Mouse (Mus musculus): ENCODE data around the gene Frs3.

The Frs3 gene

GRCm38 (mm10) chr17:47735553-47736100 lies 46.8 kb downstream of the Frs3 start:
- no peak for DNase-seq (ENCODE audit: low spot score in 2 of 2)

- peak; percentile 86 to 96 for DNase-seq (ENCODE audit: low spot score in 2 of 2)
Measured at GRCm38 (mm10) chr17:47736856-47737255, 48.0 kb downstream of the Frs3 start, which contains the start of gene Tfeb. Tfeb (plus strand) TSS chr17:47737030.

DNA sequence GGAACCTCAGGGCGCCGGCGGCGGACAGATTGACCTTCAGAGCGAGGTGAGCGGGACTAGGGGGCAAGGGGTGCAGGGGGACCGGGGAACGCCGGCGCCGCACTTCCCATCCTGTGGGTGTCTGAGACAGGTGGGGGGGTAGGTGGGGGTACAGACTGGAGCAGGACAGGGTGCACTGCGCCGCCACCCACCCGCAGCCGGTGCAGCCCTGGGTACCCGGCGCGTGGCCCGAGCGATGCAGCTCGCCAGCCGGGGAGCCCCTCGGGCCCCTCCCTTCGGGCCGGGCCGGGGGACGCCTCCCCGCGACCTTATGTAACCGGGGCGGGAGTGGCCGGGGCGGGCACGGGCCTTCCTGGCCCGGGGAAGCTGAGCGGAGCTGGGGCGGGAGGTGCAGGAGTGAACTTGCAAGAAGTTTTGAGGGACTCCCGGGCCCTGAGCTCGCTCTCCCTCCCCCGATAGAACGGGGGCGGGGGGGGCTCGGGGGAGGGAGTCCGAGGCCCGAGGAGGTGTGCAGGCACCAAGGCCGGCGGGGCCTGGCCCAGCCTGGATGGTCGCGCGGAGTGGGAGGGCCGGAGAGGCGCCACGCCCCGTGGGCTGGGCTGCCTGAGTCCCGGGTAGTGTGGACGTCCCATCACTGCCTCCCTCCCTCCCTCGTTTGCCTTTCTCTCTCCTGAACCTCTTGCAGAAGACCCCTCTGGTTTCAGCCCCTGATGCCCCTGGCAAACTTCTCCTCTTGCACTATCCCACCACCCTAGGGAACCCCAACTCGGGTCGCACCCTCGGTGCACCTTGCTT lies 48.6 kb downstream of the Frs3 start:
- DNase-seq (ENCODE audit: low spot score in 2 of 2), result peak; percentile 68 to 77

DNA sequence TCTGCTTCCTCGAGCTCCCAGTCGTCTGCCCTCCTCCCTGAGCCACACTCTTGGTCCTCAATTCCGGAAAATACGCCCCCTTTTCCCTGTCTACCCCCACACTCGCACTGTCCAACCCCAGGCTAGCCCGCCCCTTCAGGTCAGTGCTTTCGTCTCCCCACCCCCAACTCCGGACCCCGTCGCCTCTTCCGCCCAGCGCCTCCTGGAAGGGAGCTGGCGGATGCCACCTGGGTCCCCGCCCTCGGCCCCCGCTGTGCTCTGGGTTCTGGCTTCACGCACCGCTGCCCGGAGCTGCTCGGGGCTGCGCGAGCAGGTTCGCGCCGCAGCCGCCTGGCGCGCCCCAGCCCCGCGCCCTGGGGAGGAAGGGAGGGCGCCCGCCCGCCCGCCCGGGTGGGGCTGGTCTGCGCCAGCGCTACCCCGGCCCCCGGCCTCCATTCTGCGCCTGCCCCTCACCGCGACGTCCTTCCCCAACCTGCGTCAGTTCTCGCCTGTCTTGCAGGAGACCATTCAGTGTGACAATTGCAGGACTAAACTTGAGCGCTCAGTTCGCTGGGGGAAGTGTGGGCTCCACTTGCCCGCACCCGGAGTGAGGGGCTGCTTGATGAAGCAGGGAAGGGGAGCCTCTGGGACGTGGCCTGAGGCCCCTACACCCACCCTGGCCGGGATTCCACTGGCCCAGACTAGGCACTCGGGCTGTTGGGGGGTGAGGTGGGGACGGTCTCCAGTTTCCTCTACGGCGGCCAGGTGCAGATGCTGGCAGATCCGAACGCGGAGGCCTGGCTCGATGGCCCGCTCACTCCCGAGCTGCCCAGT lies 49.4 kb downstream of the Frs3 start:
- DNase-seq (ENCODE audit: low spot score in 2 of 2), result no peak

DNA sequence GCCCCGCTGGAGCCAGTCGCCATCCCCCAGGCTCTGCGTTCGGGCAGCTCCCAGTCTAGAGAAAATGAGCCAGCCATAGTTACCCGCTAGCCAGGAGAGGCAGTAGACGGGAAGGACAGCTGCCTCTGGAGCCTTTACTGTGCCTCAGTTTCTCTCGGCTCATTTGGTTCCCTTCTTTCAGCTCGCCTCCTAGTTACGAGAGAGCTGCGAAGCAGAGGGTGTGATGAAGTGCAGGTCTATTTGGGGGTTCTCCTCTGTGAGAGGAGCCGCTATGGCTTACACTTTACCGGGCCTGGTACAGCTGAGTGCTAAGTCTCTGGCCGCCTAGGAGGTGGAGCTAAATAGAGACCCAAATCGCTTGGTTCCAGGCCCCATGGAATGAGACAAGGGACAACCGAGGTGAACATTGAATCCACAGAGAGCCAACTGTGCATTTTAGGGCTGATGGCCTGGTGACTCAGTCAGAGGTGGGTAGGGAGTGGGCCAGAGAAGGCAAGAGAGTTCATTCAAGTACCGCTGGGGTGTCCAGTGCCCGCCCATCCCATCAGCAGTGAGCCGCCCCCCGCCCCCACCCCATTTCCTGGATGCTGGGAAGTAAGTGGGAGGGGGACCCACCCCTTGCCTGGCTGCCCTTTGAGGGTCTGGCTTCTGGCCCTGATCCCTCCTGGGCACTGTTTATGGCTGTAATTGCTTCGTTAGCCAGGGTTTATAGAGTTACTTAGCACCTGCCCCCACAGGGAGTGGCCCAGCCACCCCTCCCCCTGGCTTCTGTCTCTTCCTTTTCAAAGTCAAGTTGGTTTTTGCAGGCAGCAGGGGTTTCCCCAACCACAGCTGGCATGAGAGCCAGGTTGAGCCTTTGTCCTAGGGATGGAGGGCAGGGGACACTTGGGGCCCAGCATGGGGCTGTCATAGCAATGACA lies 50.3 kb downstream of the Frs3 start:
- DNase-seq (ENCODE audit: low spot score in 2 of 2), result no peak

DNA sequence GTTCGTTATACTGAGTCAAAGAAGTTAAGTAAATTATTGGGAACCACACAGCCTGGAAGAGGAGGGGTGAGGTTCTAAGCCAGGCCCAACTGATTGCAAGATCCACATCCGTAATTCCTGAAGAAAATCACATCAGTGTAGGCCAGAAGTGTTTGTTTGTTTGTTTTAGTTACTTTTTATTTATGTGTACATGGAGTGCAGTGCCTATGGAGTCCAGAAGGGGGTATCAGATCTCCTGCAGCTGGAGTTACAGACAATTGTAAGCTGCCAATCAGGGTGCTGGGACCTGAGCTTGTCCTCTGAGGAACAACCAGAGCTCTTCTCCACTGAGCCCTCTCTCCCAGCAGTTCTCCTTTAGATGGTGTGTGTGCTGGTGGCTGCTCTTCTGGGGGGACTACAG lies 51.4 kb downstream of the Frs3 start:
- no peak for DNase-seq (ENCODE audit: low spot score in 2 of 2)

DNA sequence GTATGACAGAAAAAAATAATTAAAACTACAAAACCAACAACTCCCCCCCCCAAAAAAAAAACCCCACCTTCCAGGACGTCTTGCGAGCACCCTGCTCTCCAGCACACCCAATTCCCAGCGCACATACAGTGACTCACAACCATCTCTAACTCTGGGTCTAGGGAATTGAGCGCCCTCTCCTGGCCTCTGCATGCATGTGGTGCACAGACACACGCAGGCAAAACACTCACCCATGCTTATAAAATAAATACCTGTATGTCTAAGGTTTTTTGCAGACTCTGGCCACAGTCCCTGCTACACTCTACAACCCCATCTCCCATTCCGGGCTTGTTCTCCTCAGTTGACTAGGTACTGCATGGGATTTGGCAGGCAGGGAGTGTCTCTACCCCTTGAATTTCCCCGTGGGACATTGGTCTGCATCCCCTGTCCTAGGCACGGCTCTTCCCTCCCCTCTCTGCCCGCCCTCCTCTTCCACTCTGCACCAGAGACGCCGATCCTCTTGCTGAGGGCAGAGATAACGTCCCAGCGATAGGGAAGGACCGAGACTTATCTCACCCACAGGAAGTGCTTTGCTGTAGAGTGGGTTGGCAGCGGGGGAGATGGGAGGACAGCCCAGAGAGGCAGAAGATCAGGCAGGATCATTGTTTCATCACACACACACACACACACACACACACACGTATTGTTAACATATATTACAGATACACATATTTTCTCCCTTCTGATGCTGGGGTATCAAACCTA lies 54.3 kb downstream of the Frs3 start:
- no peak for DNase-seq (ENCODE audit: low spot score in 2 of 2)

GRCm38 (mm10) chr17:47744086-47744485 lies 55.3 kb downstream of the Frs3 start:
- DNase-seq (ENCODE audit: low spot score in 2 of 2), result no peak

DNA sequence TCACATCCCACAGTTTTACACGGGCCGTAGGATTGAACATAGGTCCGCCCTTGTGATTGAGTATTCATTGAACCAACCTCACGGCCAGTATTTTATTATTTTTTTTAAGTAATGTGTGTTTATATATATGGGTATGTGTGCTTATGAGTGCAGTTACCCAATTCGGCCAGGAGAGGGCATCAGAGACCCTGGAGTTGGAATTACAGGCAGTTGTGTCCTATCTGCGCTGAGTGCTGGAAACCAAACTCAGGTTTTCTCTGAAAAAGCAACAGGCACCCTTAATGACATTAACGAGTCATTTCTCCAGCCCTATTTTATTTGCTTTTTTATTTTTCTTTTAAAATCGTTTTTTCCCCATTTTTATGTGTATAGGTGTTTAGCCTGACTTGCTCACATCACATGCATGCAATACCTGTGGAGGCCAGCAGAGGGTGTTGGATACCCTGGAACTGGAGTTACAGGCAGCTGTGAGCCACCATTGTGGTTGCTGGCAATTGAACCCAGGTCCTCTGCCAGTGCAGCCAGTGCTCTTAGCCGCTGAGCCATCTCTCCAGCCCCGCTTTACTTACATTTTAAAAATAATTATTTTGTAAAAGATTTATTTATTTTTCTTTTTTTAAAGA lies 56.0 kb downstream of the Frs3 start:
- no peak for DNase-seq (ENCODE audit: low spot score in 2 of 2)

- no peak for DNase-seq (ENCODE audit: low spot score in 2 of 2)
Measured at GRCm38 (mm10) chr17:47748791-47749553, 60.1 kb downstream of the Frs3 start.

GRCm38 (mm10) chr17:47749626-47750025 lies 60.8 kb downstream of the Frs3 start:
- no peak for DNase-seq (ENCODE audit: low spot score in 2 of 2)

GRCm38 (mm10) chr17:47750101-47750500 lies 61.3 kb downstream of the Frs3 start:
- DNase-seq (ENCODE audit: low spot score in 2 of 2), result no peak

GRCm38 (mm10) chr17:47751811-47752210 lies 63.0 kb downstream of the Frs3 start:
- no peak for DNase-seq (ENCODE audit: low spot score in 2 of 2)

DNA sequence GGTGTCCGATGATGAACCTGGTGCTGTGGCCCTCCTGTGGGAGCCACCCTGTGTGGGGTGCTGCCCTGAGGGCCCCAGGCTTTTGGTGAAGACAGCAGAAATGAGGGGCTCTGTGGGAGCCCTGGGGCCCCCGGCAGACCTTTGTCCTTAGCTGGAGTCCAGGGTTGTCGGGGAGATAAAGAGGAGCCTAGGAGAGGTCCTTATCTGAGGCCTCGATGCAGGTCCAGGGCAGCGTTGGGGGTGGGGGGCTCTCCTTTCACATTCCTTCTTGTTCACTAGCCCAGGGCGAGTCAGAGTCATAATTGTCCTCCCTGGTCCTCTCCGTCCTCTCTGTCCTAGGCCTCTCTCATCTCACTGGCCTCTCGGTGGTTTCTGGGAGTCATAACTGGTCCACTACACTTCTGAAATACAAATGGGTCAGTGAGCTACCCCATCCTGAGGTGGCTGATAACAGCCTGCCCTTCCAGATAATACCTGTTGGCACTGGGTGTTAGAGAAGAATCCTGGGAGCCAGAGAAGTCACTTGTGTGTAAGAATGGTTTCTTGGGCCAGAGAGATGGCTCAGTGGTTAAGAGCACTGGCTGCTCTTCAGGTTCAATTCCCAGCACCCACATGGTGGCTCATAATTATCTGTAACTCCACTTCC lies 64.4 kb downstream of the Frs3 start:
- DNase-seq (ENCODE audit: low spot score in 2 of 2), result no peak
